25 mouse cellular contexts compared by ENCODE assay signal in the genomic region with DNA sequence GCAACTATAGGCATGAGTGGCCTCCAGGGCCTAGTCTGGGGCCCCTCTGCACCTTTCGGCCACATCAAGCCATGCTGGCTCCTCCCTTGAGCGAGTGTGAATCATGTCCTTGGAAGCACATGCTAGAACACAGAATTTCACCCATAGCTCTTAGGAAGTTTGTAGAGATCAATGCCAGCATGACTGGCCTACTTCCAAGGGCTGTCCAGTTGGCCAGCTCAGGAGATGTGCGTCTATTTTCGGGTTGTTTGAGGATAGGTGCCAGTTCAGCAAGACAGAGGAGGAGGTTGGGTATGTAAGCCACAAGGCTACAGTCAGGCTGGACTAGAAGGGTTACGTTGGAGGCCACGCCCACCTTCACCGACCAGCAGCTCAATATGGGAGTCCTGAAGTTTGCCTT.
DNase-seq lines count a peak whose midpoint lies in the region; ATAC-seq lines count a peak whose summit lies in the region.
"Had no signal": no experiment of that assay in that cellular context is flagged by ENCODE, and none has a peak within 500 bp of the region (broad histone marks: within the 10 kb centered on the region; RNA-seq: fewer than 3 reads in every experiment).

No protein-coding gene starts in this region.

- H3K9me3 ChIP-seq in heart, embryonic 11.5 days (replicated peaks; ENCODE audit: control insufficient read depth, low read length) = no peaks in the 10 kb centered on the region
- H3K9me3 ChIP-seq in heart, embryonic 10.5 days = no peaks in the 10 kb centered on the region
- H3K9me3 ChIP-seq in forebrain, embryonic 10.5 days = peaks cover 10% of the 10 kb centered on the region; the same call in 1 of the 2 replicates
- H3K9me3 ChIP-seq: forebrain, embryonic 12.5 days; heart, embryonic 15.5 days; kidney, embryonic 15.5 days; limb, embryonic 12.5 days; liver, embryonic 15.5 days had no signal

- DNase-seq in cerebellum, adult 18-20 months = peak; percentile 31 to 41
- no peak for DNase-seq in cerebellum, postnatal 14 days
- DNase-seq in heart, adult 18-20 months = peak; percentile 61 to 73
- DNase-seq in heart, embryonic 10.5 days (ENCODE audit: low spot score) = peak; percentile 36
- peak; percentile 39 for DNase-seq in heart, postnatal 4 days
- DNase-seq in forebrain, embryonic 10.5 days (ENCODE audit: extremely low spot score, low spot score) = no peak
- DNase-seq: B cell, adult 2 months; forebrain, postnatal 0 days; gastrocnemius, adult 2 months; kidney, adult 18-20 months; kidney, postnatal 25 days; lung, embryonic 14.5 days; lung, postnatal 14 days; midbrain, embryonic 14.5 days; thymus, postnatal 4 days had no signal

- no peak overlapping the region for H3K4me2 ChIP-seq in heart, embryonic 11.5 days
- H3K4me2 ChIP-seq: forebrain, embryonic 12.5 days; heart, embryonic 15.5 days; kidney, embryonic 15.5 days; limb, embryonic 12.5 days; liver, embryonic 15.5 days; lung, embryonic 14.5 days had no signal

- 0 out of 2 replicates have a peak, but pooled peaks cover 3% of the 10 kb centered on the region for H3K4me1 ChIP-seq in heart, embryonic 11.5 days (ENCODE audit: control insufficient read depth, insufficient read depth, low read length)
- peaks cover 11% of the 10 kb centered on the region; the same call in 1 of the 2 replicates for H3K4me1 ChIP-seq in heart, embryonic 10.5 days
- peaks cover 28% of the 10 kb centered on the region for H3K4me1 ChIP-seq in forebrain, embryonic 10.5 days
- H3K4me1 ChIP-seq: liver, embryonic 15.5 days had no signal

- no peak overlapping the region for H3K9ac ChIP-seq in heart, embryonic 11.5 days (ENCODE audit: low read depth, low read length)
- H3K9ac ChIP-seq: forebrain, embryonic 12.5 days; forebrain, postnatal 0 days; heart, embryonic 15.5 days; kidney, embryonic 15.5 days; limb, embryonic 12.5 days; liver, embryonic 15.5 days; lung, embryonic 14.5 days had no signal

- H3K36me3 ChIP-seq in heart, embryonic 11.5 days (ENCODE audit: control insufficient read depth, insufficient read depth, low read length) = no peaks in the 10 kb centered on the region
- H3K36me3 ChIP-seq in heart, embryonic 10.5 days = no peaks in the 10 kb centered on the region
- H3K36me3 ChIP-seq in forebrain, embryonic 10.5 days (replicated peaks) = peaks cover 37% of the 10 kb centered on the region
- H3K36me3 ChIP-seq: heart, embryonic 15.5 days; kidney, embryonic 15.5 days; limb, embryonic 12.5 days; liver, embryonic 15.5 days had no signal

- H3K4me3 ChIP-seq in heart, embryonic 11.5 days (ENCODE audit: low read depth, low read length) = no peak overlapping the region
- H3K4me3 ChIP-seq in heart, embryonic 10.5 days = no peak overlapping the region
- H3K4me3 ChIP-seq in forebrain, embryonic 10.5 days = no peak overlapping the region
- H3K4me3 ChIP-seq: erythroblast, embryonic 14.5 days; forebrain, embryonic 12.5 days; gastrocnemius, adult 2 months; heart, embryonic 15.5 days; kidney, embryonic 15.5 days; layer of hippocampus, adult 2 months; left cerebral cortex, adult 2 months; limb, embryonic 12.5 days; liver, embryonic 15.5 days had no signal

- no peak for ATAC-seq in heart, embryonic 11.5 days (replicated peaks; ENCODE audit: insufficient number of reproducible peaks, low FRiP score, low TSS enrichment)
- ATAC-seq: forebrain, postnatal 0 days; hindbrain, embryonic 16.5 days had no signal

- WGBS in heart, embryonic 11.5 days (ENCODE audit: insufficient replicate concordance) = 86% methylated on average over 7 of the region's 7 CpGs
- WGBS in heart, embryonic 10.5 days = 90% methylated on average over 7 of the region's 7 CpGs
- 94% methylated on average over 7 of the region's 7 CpGs for WGBS in forebrain, embryonic 10.5 days

- H3K27ac ChIP-seq in heart, embryonic 11.5 days (ENCODE audit: low read depth, low read length) = no peak overlapping the region
- H3K27ac ChIP-seq in heart, embryonic 10.5 days = no peak overlapping the region
- no peak overlapping the region for H3K27ac ChIP-seq in forebrain, embryonic 10.5 days
- H3K27ac ChIP-seq: forebrain, embryonic 12.5 days; gastrocnemius, adult 2 months; heart, embryonic 15.5 days; kidney, embryonic 15.5 days; layer of hippocampus, adult 2 months; left cerebral cortex, adult 2 months; liver, embryonic 15.5 days had no signal

- peaks cover 3% of the 10 kb centered on the region; the same call in 1 of the 2 replicates for H3K27me3 ChIP-seq in heart, embryonic 11.5 days (ENCODE audit: control insufficient read depth, insufficient read depth, low read length)
- H3K27me3 ChIP-seq in heart, embryonic 10.5 days (ENCODE audit: insufficient read depth, poor library complexity, severe bottlenecking) = peaks cover 25% of the 10 kb centered on the region
- H3K27me3 ChIP-seq in forebrain, embryonic 10.5 days (ENCODE audit: poor library complexity, severe bottlenecking) = peaks cover 25% of the 10 kb centered on the region; the same call in 1 of the 2 replicates
- H3K27me3 ChIP-seq: heart, embryonic 15.5 days; kidney, embryonic 15.5 days; limb, embryonic 12.5 days; liver, embryonic 15.5 days had no signal

Comparison
In these comparisons a context has a peak if more than half of its experiments do, and no peak if none do; other contexts are left out.
1. DNase-seq: peak in cerebellum, adult 18-20 months (2 of 2), heart, adult 18-20 months (2 of 2), heart, embryonic 10.5 days (single experiment) and heart, postnatal 4 days (single experiment); none in cerebellum, postnatal 14 days (0 of 2) and forebrain, embryonic 10.5 days (single experiment).